Mouse (Mus musculus) ES-Bruce4 (cell line): Measurements from ENCODE around the gene Dll3. TPM values are rescaled to one million over a fixed set of nuclear protein-coding genes. Genes with fewer than 3 reads are reported as not detected.

ENCODE experiments used
- H3K27ac ChIP-seq: 2 replicates; pipeline ENCODE4 v1.5.1; 2012; ENCODE audit warnings: low read length, inconsistent platforms; ENCODE audit not compliant: insufficient read depth
- H3K27me3 ChIP-seq: 2 replicates; pipeline ENCODE4 v1.6.1; 2012; ENCODE audit warnings: mild to moderate bottlenecking, low read length, inconsistent platforms; ENCODE audit not compliant: control insufficient read depth, poor library complexity, insufficient read depth, severe bottlenecking
- H3K36me3 ChIP-seq: 2 replicates; pipeline ENCODE4 v1.6.1; 2012; ENCODE audit warnings: inconsistent platforms, mild to moderate bottlenecking, low read length, moderate library complexity; ENCODE audit not compliant: control insufficient read depth, poor library complexity, insufficient read depth, severe bottlenecking
- H3K4me1 ChIP-seq: one replicate; pipeline ENCODE4 v1.8.1; 2011; ENCODE audit warnings: low read length; ENCODE audit not compliant: control insufficient read depth, insufficient read depth
- H3K4me3 ChIP-seq: 2 replicates; pipeline ENCODE4 v1.5.1; 2011; ENCODE audit warnings: low read depth, mild to moderate bottlenecking, low read length
- H3K9ac ChIP-seq: 2 replicates; pipeline ENCODE4 v1.6.1; 2012; ENCODE audit warnings: low read depth, mild to moderate bottlenecking, inconsistent platforms; ENCODE audit not compliant: poor library complexity, severe bottlenecking
- H3K9me3 ChIP-seq: replicated peaks from 2 replicates; pipeline ENCODE4 v1.6.1; 2012; ENCODE audit warnings: mild to moderate bottlenecking, low read length, inconsistent platforms; ENCODE audit not compliant: control insufficient read depth, poor library complexity, insufficient read depth, severe bottlenecking
- CTCF ChIP-seq: IDR thresholded peaks from one replicate; pipeline ENCODE4 v1.8.1; 2011; ENCODE audit warnings: low read depth, low read length
- EP300 ChIP-seq: IDR thresholded peaks from 2 replicates; pipeline ENCODE4 v1.6.1; 2011; ENCODE audit warnings: low read depth, low read length; ENCODE audit not compliant: insufficient read depth
- POLR2A ChIP-seq: IDR thresholded peaks from one replicate; pipeline ENCODE4 v1.8.1; 2011; ENCODE audit warnings: low read length; ENCODE audit not compliant: insufficient read depth
- polyA plus RNA-seq: library from polyadenylated mRNA; stranded (reverse); fragments of >200 nt; gene quantifications from 2 replicates; pipeline ENCODE4 v1.2.4, GENCODE M21; 2011; ENCODE audit warnings: low read depth; ENCODE audit not compliant: missing spikeins, insufficient read depth, insufficient read length

Dll3 gene
- polyA plus RNA-seq, 1 experiment, result 10.5 TPM

DNA sequence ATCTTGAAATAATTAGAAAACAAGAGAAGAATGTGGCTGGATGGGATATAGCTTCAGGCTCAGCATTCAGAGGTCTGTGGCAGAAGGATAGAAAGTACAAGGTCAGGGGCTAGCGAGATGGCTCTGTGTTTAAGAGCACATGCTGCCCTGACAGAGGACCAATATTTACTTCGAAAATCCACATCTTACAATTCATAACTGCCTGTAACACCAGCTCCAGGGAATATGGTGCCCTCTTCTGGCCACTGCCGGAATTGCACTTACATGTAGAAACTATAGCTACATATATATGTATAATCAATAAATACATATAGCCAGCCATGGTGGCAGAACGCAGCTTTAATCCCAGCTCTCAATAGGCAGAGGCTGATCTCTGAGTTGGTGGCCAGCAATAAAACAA, 42.6 kb upstream of the Dll3 start:
- H3K36me3 ChIP-seq, result no peaks in the 10 kb centered on the region
- H3K27me3 ChIP-seq, result no peaks in the 10 kb centered on the region
- TF ChIP-seq EP300 (no peak), CTCF (peak; percentile 16)
- peaks cover 3% of the 10 kb centered on the region for H3K4me1 ChIP-seq
- no peaks in the 10 kb centered on the region for H3K9me3 ChIP-seq
- H3K9ac ChIP-seq, result no peak overlapping the region
- no peak overlapping the region for H3K4me3 ChIP-seq
- H3K27ac ChIP-seq, result no peak overlapping the region

DNA sequence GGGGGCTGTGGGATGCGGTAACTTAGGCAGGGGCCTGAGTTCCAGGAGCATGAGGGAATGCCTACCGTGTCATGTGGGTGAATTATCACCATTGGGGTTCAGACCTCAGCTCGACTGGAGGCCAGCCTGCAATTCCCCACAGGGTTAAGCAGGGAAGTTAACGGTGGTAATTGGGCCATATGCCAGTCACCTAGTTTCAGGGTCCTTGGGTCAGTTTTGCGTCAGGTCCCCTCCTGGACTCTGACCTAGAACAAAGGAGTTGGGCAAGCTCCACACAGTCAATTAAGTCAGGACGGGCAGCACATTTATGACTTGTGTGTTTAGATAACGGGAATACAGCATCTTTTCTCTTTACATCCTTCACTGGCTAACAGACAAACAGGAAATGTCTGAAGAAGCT, 39.3 kb upstream of the Dll3 start:
- H3K36me3 ChIP-seq, result no peaks in the 10 kb centered on the region
- TF ChIP-seq CTCF (no peak), EP300 (no peak), POLR2A (no peak)
- H3K9ac ChIP-seq, result no peak overlapping the region
- H3K27ac ChIP-seq, result no peak overlapping the region
- H3K4me3 ChIP-seq, result no peak overlapping the region
- H3K9me3 ChIP-seq, result no peaks in the 10 kb centered on the region
- H3K27me3 ChIP-seq, result no peaks in the 10 kb centered on the region
- H3K4me1 ChIP-seq, result peaks cover 3% of the 10 kb centered on the region

GRCm38 (mm10) chr7:28339213-28339917, 37.3 kb upstream of the Dll3 start:
- peak; percentile 22 for TF ChIP-seq CTCF
- no peak for TF ChIP-seq POLR2A
- Histone ChIP-seq H3K4me3 (peak overlapping the region; percentile 84), H3K9ac (peak overlapping the region; percentile 73)

DNA sequence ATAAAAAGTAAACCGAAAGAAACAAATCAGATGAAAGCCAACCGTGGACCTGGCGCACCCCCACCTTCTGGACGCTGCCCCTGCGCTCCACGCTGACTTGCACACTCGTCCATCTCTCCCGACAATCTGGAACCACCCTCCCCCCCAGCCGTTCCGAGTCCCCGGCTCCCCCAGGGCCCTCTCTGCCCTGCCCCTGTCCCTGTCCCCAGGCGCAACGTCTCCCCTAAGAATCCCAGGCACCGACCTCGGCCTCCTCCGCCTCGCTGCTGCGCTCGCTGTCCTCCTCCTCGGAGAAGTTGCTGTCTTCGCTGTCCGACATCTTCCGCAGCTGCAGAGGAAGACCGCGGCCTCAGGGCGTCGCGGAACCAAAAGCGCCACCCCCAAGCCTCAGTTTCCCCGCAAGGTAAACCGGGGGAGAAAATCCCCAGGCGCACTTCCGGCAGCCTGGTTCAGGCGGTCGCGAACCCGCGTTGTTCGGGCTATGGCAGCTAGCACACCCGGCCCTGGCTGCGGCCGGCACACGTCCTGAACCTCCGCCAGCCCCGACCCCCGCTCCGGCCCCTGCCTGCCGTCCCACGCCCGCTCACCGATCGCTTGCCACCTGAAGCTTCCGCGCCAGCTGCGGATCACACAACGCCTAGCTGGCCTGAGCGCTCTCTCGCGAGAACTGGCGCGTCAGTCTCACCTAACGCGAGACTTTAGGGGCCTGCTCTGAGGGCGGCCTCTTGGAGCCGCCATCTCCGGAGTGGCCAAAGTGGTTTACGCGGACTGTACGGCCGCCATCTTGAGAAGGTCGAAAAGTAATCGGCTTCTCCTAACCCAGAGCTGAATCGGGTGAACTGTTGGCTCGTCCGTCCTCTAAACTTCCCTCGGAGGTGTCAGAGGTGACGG, 36.3 kb upstream of the Dll3 start, which contains the start of gene Supt5:
Gene Supt5, minus strand, starts transcription at position 639 of the 891 bp plus-strand sequence.
- Histone ChIP-seq H3K27me3 (no peaks in the 10 kb centered on the region), H3K36me3 (0 out of 2 replicates have a peak, but pooled peaks cover 2% of the 10 kb centered on the region), H3K9me3 (no peaks in the 10 kb centered on the region), H3K27ac (peak within 1 kb of the TSS; percentile 93), H3K4me3 (peak within 1 kb of the TSS; percentile 92), H3K9ac (peak within 1 kb of the TSS; percentile 73), H3K4me1 (peaks cover 3% of the 10 kb centered on the region)
- TF ChIP-seq CTCF (no peak), EP300 (no peak), POLR2A (no peak)

More at GRCm38 (mm10) chr7:28339213-28339917, 37.3 kb upstream of the Dll3 start:
- Histone ChIP-seq H3K4me1 (peaks cover 3% of the 10 kb centered on the region), H3K9me3 (no peaks in the 10 kb centered on the region), H3K27me3 (no peaks in the 10 kb centered on the region), H3K27ac (peak overlapping the region; percentile 93), H3K36me3 (no peaks in the 10 kb centered on the region)

DNA sequence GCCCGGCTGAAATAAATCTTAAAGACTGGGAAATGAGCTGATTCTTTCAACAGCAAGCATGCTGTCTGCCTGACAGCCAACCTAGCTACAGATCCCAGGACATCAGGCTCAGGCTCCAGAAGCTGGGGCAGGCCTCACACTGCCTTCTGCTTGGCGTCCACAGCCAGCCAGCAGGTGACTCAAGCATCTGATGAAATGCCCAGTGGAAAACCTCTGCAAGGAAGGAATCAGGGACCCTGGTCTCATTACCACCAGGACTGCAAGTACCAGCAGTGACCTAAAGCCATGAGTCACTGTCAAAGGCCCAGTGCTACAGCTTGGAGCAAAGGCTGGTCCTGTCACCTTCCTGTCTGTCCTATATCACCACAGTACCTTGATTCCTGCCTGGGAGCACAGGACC, 33.4 kb upstream of the Dll3 start:
- Histone ChIP-seq H3K9ac (no peak overlapping the region), H3K4me1 (no peaks in the 10 kb centered on the region), H3K4me3 (no peak overlapping the region), H3K27me3 (no peaks in the 10 kb centered on the region), H3K36me3 (peaks cover 14% of the 10 kb centered on the region), H3K9me3 (no peaks in the 10 kb centered on the region), H3K27ac (no peak overlapping the region)
- TF ChIP-seq POLR2A (no peak), CTCF (no peak), EP300 (no peak)

DNA sequence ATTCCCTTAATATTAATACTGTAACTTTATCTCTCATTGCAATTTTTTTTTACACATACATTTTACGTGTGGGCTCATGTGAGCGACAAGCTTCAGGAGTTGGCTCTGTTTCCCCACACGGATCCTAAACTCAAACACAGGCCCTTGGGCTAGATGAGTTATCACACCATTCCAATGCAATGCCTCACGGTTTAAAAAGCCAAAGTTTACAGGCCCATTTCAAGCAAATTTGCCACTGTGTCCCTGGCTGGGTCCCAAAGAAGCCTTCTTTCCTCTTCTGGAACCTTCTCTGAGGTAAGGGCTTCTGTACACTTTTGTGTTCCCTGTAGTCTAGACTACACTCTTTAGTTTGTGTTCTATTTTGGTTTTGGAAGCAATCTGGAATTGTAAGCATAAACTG, 32.5 kb upstream of the Dll3 start:
- Histone ChIP-seq H3K9ac (no peak overlapping the region), H3K4me3 (no peak overlapping the region), H3K9me3 (no peaks in the 10 kb centered on the region), H3K27me3 (no peaks in the 10 kb centered on the region), H3K4me1 (no peaks in the 10 kb centered on the region), H3K36me3 (peaks cover 22% of the 10 kb centered on the region), H3K27ac (no peak overlapping the region)
- TF ChIP-seq EP300 (no peak), POLR2A (no peak), CTCF (no peak)
